Mouse (Mus musculus): Measurements from ENCODE around the gene Ugt1a1.
"Not testable (repeated sequence)": the region's sequence is repeated elsewhere in the genome, so short reads cannot be mapped to it uniquely, and the experiment has no call there.

Gene Ugt1a1

DNA sequence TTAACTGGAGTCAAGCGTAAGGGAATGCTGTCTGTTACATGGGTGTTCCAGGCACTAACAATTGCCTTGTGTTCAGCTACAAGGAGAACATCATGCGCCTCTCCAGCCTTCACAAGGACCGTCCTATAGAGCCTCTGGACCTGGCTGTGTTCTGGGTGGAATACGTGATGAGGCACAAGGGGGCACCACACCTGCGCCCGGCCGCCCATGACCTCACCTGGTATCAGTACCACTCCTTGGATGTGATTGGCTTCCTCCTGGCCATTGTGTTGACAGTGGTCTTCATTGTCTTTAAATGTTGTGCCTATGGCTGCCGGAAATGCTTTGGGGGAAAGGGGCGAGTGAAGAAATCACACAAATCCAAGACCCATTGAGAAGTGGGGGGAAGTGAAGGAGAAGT, 6.3 kb downstream of the Ugt1a1 start:
- no peak for DNase-seq (ENCODE audit: low read depth, low spot score)

DNA sequence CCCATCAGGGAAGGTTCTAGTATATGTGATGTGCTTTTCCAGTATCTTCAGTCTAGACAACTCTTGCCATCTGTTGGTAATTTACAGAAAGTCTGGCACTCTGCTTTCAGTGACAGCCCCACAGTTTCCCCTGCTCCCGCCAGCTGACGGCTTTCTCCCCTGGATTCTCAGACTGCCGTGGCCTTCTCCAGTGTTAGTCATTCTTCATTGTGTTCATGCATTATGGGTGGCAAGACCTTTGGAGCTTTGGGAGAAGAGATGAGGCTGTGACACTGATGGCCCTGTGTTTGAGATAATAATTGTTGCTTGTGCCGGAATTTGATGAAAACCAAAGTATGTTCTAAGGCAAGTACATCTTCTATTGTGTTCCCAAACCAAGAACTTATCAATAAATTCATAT, 6.8 kb downstream of the Ugt1a1 start:
- DNase-seq (ENCODE audit: low read depth, low spot score): no peak

DNA sequence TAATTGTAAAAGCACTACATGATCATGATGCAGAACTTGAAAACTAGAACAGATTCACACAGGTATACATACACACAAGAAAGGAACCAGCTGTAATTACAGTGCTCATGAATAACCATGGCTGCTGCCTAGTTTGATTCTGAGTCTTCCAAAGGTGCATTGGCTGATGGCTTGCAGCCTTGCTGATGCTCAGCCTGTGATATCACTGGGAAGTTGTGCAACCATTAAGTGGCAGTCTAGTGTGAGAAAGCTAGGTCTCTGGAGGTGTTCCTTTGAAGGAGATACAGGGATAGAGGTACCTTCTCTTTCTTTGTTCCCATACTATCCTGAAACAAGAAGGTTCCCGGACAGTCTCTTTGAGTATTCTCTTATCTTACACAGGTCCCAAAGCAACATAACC, 7.3 kb downstream of the Ugt1a1 start:
- no peak for DNase-seq (ENCODE audit: low read depth, low spot score)

DNA sequence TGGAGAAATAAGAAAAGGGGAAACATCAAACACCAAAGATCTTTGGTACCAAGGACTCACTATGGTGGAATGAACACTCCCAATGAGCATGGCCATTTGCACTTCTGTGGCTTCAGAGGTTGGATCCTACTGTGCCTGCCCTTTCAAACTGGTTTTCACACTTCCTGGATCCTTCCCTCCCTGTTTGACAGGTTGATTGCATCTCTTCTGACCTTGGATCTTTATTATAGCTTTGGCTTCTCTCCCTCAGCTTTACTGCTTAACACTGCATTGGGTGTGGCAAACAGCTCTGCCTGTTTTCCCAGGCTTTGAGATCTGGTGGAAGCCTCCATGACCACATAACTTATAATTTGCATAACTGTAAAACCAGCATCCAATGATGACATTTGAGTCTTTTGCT, 8.6 kb downstream of the Ugt1a1 start:
- DNase-seq (ENCODE audit: low read depth, low spot score): no peak

DNA sequence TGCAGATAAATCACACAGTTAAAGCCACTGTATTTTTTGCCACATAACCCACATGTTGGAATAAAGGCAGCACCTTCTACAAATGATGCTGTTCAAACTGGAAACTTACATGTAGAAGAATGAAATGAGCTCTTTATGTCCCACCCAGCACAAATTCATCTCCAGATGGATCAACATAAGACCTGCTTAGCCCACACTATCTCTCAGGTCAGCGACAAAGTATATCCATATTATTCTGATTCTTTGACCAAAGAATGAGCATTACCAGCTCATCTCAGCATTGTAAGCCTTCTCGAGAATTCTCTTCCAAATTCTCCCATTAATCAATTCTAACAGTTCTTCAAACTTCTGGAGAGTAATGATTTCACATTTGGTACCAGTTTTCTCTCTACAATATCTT, 10.5 kb downstream of the Ugt1a1 start:
- no peak for DNase-seq (ENCODE audit: low read depth, low spot score)

DNA sequence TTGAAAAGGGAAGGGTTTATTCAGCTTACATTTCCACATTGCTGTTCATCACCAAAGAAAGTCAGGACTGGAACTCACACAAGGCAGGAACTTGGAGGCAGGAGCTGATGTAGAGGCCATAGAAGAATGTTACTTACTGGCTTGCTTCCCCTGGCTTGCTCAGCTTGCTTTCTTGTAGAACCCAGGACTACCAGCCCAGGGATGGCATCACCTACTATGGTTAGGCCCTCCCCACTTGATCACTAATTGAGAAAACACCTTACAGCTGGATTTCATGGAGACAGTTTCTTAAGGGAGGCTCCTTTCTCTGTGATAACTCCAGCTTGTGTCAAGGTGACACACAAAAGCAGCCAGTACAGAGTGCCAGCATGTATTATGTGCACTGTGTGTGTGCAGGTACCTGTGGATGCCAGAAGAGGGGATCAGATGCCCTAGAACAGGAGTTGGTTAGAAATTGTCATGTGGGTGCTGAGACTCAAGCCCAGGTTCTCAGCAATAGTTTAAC, 11.3 kb downstream of the Ugt1a1 start:
- DNase-seq (ENCODE audit: low read depth, low spot score): not testable (repeated sequence)

DNA sequence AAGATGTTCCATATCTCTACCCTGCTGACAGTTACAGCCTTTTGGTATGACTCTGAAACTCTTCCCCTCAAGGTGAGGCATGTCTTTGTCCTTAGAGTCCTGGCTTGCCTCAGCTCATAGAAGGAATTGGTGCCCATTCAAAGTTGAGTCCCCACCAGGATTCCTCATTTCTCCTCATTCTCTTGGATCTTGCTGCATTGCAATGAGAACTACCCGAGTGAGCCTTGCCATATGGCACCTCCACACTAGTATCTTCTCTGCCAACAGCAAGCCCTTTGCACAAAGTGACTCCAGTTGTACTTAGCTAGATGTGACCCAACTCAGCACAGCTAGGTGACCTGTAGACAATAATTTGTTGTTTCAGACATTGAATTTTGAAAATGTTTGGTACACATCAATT, 11.8 kb downstream of the Ugt1a1 start:
- DNase-seq (ENCODE audit: low read depth, low spot score): no peak

DNA sequence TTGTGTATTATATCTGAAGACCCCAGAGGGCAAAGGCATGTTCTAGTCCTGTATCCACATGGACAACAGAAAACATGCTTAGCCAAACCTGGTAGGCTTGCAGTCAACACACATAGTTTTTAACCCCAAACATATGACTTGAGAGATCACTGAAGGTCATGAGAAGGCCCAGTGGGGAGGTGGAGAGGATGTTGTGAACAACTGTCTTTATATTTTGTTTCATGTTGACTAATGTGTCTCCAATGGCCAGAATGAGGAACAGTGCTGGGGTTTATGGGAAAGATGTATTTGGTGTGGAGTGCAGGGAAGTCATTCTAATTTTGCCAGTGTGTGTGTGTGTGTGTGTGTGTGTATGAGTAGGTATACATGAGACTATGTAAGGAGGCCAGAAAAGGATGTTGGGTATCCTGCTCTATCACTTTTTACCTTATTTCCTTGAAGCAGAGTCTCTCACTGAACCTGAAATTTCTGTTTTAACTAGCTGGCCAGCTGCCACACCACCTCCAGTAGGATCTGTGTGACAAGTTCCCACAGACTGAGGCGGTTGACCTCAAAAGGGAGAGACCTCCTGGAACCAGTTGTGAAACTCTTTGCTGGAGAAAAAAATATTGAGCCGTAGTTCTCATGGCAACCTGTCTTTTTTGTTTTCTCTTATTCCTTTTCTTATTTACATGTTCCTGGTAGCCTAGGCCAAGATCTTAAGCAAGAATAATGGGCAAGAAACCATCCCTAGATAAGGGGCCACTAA, 12.4 kb downstream of the Ugt1a1 start:
- DNase-seq (ENCODE audit: low read depth, low spot score): no peak

DNA sequence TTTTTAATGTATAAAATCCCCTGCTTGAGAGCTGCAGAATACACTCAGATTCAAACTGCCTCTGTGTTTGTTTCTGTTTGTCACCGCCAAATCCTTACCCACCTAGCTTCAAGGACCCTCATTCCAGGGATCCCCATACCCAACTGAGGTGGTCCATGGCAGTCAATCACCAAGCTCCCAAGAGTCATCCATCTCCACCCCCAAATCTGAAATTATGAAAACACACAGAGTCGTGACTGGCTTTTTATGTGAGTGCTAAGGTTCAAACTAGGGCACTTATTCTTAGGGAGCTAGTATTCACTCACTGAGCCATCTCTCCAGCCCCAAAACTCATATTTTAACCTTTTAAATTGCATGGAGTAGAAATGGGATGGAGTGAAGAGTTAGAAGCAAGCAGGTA, 13.5 kb downstream of the Ugt1a1 start:
- DNase-seq (ENCODE audit: low read depth, low spot score): not testable (repeated sequence)

DNA sequence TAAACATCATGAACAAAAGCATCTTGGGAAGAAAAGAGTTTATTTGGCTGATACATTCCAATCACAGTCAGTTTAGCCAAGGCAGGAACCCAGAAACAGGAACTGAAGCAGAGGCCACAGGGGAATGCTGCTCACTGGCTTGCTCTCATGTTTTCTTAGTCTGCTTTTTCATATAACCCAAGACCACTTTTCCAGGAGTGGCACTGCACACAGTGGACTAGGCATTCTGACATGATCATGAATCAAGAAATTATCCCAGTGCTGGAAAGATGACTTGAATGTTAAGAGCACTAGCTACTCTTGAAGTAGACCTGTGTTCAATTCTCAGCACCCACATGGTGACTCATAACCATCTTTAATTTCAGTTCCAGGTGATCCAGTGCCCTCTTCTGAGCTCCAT, 14.0 kb downstream of the Ugt1a1 start:
- DNase-seq (ENCODE audit: low read depth, low spot score): no peak

DNA sequence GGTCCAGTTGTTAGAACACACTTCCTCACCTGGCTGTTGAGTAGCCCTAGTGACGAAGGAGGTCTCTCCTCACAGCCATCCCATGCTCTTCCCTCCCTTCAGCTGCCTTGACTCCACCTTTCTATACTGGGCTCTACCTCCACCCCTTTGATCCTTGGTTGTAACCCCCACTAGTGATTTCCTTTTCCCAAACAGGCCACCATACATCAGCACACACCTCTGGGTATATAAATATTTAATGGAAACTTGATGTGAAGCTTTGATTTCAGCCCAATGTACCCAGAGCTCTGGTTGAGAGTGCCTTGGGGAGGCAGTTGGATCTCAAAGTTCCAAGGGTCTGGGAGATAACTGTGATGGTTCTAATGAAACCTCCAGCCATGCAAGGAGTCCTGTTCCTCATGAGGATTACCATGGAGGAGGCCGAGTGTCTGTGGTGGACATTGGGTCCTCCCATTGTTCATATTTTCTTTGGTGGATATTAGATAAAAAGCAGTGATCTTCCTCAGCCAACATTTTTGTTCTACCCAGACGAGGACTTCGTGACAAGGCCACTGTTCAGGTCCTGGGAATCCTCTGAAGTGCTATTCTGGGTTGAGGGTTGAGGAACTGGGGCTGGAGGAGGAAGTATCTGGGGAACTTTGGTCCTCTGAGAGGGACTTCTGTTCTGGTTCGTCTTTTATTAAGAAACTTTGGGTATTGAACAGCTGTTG, 15.1 kb downstream of the Ugt1a1 start, which contains the start of gene Mroh2a:
TSS of gene Mroh2a (plus strand) at position 317 of the 710 bp plus-strand sequence.
- no peak for DNase-seq (ENCODE audit: low read depth, low spot score)

DNA sequence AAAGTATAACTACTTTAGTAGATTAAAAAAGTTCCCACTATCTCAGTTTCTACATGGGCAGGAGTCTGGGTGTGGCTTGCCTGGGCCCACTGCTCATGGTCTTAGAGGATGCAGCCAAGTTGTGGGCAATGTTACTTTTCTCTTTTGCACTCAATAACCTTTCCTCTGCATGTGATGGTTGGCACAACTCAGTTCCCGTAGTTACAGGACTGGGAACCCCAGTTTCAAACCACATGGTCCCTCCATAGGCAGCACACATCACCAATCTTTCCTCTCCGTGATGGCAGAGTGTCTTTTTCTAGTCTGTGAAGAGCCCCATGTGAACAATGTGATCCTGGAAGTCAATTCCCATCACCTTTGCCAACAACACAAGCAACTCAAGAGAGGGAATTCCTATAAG, 15.7 kb downstream of the Ugt1a1 start:
- DNase-seq (ENCODE audit: low read depth, low spot score): no peak

DNA sequence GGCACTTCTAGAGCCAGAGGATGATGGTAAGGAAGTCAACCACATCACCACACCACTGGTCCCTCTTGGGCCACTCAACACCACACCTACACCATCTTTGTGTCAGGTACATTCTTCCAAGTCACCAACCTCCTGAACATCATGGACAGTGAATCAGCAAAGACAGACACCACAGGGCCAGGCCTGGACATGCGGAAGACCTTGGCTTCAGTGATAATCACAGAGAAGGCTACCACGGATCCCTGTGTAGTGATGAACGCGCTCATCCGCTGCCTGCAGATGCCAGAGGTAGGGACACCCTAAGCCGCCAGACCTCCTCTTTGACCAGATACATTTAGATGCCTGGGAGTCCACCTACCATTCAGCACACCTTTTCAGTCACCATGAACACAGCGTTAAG, 16.4 kb downstream of the Ugt1a1 start:
- no peak for DNase-seq (ENCODE audit: low read depth, low spot score)

DNA sequence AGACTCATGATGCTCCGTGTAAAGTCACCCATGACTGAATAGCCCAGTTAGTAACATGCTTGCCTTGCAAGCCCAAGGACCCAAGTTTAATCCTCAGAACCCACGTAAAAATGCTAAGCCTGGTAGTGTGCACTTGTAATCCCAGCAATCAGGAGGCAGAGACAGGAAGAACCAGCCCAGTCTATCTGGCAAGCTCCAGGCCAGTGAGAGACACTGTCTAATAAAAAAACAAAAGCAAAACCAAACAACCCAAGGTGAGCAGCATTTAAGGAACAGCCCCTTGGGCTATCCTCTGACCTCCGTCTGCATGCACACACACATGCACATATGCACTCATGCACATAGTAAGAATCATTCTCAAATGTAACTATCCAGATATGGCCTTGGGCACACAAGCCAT, 17.8 kb downstream of the Ugt1a1 start:
- no peak for DNase-seq (ENCODE audit: low read depth, low spot score)

DNA sequence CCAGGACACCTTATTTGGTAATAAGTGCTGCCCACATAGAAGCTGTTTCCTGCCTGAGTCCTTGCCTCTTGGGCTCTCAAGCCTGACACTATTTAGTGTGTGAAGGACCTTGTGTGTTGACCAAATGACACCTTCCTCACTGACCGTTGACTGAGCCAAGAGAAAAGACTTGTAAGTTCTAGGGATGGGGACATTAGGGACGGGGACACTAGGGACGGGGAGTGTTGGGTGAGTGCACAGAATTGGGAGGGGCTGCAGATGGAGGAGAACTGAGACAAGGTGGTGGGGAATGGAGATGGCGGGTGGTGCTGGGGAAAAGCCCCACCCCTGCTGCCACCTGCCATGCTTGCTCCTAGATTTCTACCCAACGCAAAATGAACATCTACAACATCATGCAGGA, 18.2 kb downstream of the Ugt1a1 start:
- DNase-seq (ENCODE audit: low read depth, low spot score): no peak

DNA sequence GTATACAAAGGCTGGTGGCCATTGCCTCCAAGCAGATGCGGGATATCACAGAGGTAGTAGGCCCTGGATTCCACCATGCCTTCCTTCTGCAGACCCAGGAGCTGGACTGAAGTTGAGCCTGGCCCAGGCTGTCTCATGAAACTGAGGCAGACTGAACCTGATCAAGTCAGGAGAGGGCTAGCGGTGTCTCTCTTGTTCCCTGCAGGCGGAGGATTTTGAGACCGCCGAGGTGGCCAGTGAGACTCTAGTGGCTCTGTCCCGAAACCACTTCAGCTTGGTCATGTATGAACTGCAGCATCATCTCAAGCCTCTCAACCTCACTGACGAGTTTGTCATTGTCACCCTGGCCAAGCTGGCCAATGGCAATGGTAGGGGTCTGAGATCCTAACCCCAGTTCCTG, 18.7 kb downstream of the Ugt1a1 start:
- DNase-seq (ENCODE audit: low read depth, low spot score): no peak

DNA sequence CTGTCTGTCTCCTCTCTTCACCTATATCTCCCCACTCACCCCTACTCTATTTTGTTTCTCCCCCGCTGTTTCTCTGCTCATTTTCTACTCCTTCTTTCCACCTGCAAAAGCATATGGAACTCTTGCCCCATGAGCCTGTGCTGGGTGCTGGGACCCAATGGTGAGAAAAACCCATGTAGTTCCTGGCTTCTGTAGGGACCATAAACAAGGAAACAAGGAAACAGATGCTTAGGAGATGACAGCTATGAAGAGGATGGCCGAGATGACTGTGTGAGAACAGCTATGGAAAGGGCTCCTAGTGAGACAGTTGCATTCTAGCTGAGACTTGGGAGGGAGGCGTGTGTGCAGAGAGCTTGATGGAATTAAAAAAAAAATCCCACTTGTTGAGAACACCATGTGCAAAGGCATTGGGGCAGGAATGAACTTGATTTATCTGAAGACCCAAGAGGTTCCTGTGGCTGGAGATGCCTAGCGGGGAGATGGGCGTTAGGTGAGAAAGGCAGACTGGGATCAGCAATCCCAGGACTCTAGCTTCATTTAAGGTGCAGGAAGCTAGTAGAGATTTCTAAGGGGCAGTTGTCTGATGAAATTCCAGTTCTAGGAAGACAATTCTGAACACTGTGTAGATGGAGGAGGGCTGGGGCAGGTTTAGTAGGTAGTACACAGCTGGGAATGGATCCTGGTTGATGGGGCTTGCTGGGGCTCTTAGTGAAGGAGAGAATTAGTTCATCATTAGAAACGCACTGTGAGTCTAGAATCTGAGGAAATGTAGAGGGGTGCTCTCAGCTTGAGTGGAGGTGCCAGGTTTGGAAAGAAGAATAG, 19.4 kb downstream of the Ugt1a1 start:
- DNase-seq (ENCODE audit: low read depth, low spot score): no peak

DNA sequence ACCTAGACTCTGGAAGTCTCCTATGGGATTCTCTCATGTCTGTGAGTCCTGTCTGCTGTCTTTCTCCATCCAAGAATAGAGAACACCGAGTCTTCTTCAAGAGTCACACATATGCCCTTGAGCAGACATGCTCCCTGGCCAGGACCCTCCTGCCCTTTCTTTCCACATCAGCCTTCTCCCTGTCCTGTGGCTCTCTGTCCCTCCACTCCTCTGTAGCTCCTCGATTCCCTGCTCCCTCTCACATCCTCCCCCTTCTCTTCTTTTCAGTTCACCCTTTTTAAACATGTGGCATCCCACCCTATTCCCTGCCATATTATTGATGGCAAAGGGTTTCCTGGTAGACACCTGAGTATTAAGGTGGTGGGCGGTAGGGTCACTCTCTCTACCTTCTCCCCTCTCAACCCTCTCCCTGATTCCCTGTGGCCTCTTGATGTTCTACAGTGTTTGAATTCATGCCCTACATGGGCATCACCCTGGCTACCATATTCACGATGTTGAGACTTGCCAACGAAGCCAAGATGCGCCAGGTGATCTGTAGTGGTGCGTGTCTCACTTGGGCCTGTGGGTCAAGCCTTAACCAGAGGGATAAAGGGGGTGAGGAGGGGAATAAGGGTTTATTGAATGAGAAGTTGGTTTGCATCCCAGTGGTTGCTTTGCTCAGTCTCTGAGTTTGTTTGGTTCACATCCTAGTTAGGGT, 20.2 kb downstream of the Ugt1a1 start:
- DNase-seq (ENCODE audit: low read depth, low spot score): no peak

DNA sequence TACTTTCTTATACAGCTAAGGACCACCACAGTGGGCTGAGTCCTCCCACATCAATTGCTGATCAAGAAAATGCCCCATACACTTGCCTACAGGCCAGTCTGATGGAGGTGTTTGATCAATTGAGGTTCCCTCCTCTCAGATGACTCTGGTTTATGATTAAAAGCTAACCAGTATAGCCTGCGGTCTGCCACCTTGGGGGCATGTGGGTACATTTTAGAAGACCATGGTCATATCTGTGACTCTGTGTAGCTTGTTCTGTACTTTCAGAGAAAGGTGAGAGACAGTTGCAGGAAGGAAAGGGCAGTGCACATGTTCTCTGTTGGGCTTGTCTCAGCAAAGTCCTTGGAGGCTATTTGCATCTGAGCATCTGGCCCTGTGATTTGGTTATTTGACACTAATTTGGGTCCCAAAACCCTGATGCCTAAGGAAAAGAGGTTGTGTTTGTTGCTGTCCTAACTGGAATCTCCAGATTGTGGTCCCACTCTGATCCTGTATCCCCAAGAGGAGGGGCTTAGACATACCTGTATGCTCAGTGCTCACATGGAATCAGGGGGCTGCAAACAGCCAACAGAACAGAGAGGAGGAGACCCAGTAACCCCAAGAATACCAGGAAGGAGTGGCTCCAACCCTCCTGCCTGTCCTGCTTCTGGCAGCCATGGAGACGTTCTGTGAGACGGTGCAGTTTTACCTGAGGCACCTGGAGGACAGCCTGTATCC, 21.1 kb downstream of the Ugt1a1 start:
- DNase-seq (ENCODE audit: low read depth, low spot score): no peak

DNA sequence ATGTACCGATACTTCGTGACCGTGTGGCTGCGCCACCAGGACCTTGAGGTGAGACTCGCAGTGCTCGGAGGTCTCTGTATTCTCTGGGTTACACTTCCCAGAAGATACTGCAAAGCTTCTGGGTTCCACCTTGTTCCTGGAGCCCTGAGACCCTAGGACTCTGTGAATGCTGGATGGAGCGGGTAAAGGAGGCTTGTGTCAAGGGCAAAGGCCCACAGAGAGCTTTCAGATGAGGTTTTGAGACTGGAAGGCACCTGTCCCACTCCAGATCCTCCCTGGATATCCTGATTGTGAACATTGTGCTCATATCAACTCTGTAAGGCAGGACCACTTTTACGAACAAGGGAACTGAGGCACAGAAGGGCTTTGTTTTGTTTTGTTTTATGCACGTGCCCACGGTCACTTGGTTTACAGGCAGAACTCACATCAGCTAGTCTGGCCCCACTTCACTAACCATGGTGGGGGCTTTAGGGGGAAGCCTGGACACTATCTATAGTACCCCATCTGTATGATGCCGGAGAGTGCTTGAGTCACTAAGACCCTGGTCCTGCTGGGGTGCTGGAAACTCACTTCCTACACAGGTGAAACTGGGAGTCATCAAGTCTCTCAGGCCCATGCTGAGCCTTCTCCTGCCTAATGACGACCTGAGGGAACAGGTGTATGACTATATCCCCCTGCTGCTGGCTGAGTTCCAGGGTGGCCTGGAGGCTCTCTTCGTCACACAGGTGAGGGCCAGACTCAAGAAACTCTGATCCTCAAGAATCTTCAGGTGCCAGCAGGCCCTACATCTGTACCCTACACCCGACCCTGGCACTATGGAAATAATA, 21.9 kb downstream of the Ugt1a1 start:
- no peak for DNase-seq (ENCODE audit: low read depth, low spot score)
